Mouse (Mus musculus) MEL (cell line): ENCODE data around the gene Thap3. TPM values are rescaled to one million over a fixed set of nuclear protein-coding genes. Genes with fewer than 3 reads are reported as not detected.

Experiments
- DNase-seq: peaks from one replicate; pipeline ENCODE4 v3.0.0; 2011; ENCODE audit warnings: low read depth, low spot score
- H3K27ac ChIP-seq: 2 replicates; pipeline ENCODE4 v1.5.1; 2012; ENCODE audit warnings: low read depth, mild to moderate bottlenecking, control low read depth, low read length, moderate library complexity; ENCODE audit not compliant: control insufficient read depth
- H3K27me3 ChIP-seq, 2 experiments: fragments of 150-350 bp in 1 of 2; sonication (generic) in 1 of 2; 2 replicates each; pipeline ENCODE4 v1.6.1; 2012; ENCODE audit warnings: low read length in 2 of 2, mild to moderate bottlenecking in 2 of 2, improper control_type of control experiment in 1 of 2, moderate library complexity in 1 of 2; ENCODE audit not compliant: insufficient read depth in 2 of 2, control insufficient read depth in 1 of 2
- H3K36me3 ChIP-seq, 2 experiments: 2 replicates each; pipeline ENCODE4 v1.6.1; 2012 to 2014; ENCODE audit warnings: low read length in 2 of 2, improper control_type of control experiment in 1 of 2, inconsistent platforms in 1 of 2, mild to moderate bottlenecking in 1 of 2; ENCODE audit not compliant: insufficient read depth in 2 of 2, control insufficient read depth in 1 of 2
- H3K4me1 ChIP-seq, 2 experiments: fragments of 150-350 bp in 1 of 2; sonication (generic) in 1 of 2; 2 replicates each; pipeline ENCODE4 v1.6.1; 2012; ENCODE audit warnings: low read length in 2 of 2, improper control_type of control experiment in 1 of 2, mild to moderate bottlenecking in 1 of 2; ENCODE audit not compliant: insufficient read depth in 2 of 2, control insufficient read depth in 1 of 2
- H3K4me3 ChIP-seq, 2 experiments: fragments of 150-350 bp in 1 of 2; sonication (generic) in 1 of 2; 2 replicates each; pipeline ENCODE4 v1.5.1; 2012; ENCODE audit warnings: low read depth in 2 of 2, low read length in 2 of 2, mild to moderate bottlenecking in 2 of 2, moderate library complexity in 2 of 2, control low read depth in 1 of 2, improper control_type of control experiment in 1 of 2; ENCODE audit not compliant: control insufficient read depth in 1 of 2, insufficient read depth in 1 of 2
- H3K79me2 ChIP-seq: 2 replicates; pipeline ENCODE4 v1.6.1; 2012; ENCODE audit warnings: mild to moderate bottlenecking, low read length, moderate library complexity; ENCODE audit not compliant: control insufficient read depth, poor library complexity, insufficient read depth
- H3K9ac ChIP-seq: 2 replicates; pipeline ENCODE4 v1.6.1; 2012; ENCODE audit warnings: low read depth, mild to moderate bottlenecking, control low read depth, low read length, moderate library complexity; ENCODE audit not compliant: control insufficient read depth, poor library complexity, severe bottlenecking
- H3K9me3 ChIP-seq: fragments of 150-350 bp; sonication (generic); replicated peaks from 2 replicates; pipeline ENCODE4 v1.6.1; 2012; ENCODE audit warnings: mild to moderate bottlenecking, low read length, improper control_type of control experiment, moderate library complexity; ENCODE audit not compliant: insufficient read depth
- BHLHE40 ChIP-seq: IDR thresholded peaks from 2 replicates; pipeline ENCODE4 v1.6.1; 2012; ENCODE audit warnings: low read depth, mild to moderate bottlenecking, inconsistent platforms, low read length, improper control_type of control experiment, borderline replicate concordance
- ELF1 ChIP-seq: IDR thresholded peaks from 2 replicates; pipeline ENCODE4 v1.6.1; 2014; ENCODE audit warnings: low read depth, mild to moderate bottlenecking, inconsistent platforms, low read length, improper control_type of control experiment, moderate library complexity
- ETS1 ChIP-seq: IDR thresholded peaks from 2 replicates; pipeline ENCODE4 v1.6.1; 2012; ENCODE audit warnings: low read depth, mild to moderate bottlenecking, inconsistent platforms, low read length, improper control_type of control experiment, moderate library complexity
- KAT2A ChIP-seq: conservative IDR thresholded peaks from 2 replicates; pipeline ENCODE4 v1.6.1; 2012; ENCODE audit warnings: low read depth, low read length, improper control_type of control experiment, inconsistent platforms
- MAFK ChIP-seq: IDR thresholded peaks from 2 replicates; pipeline ENCODE4 v1.6.1; 2011; ENCODE audit warnings: low read depth, mild to moderate bottlenecking, low read length, improper control_type of control experiment, borderline replicate concordance
- MAX ChIP-seq: IDR thresholded peaks from 2 replicates; pipeline ENCODE4 v1.6.1; 2011; ENCODE audit warnings: low read length, improper control_type of control experiment
- MEF2A ChIP-seq: IDR thresholded peaks from 2 replicates; pipeline ENCODE4 v1.6.1; 2014; ENCODE audit warnings: low read depth, mild to moderate bottlenecking, inconsistent platforms, low read length, improper control_type of control experiment; ENCODE audit not compliant: poor library complexity, insufficient replicate concordance, severe bottlenecking; ENCODE audit errors: extremely low read depth
- MYC ChIP-seq: IDR thresholded peaks from 2 replicates; pipeline ENCODE4 v1.6.1; 2011; ENCODE audit warnings: low read depth, mild to moderate bottlenecking, low read length, improper control_type of control experiment, moderate library complexity
- NELFE ChIP-seq: IDR thresholded peaks from 2 replicates; pipeline ENCODE4 v1.6.1; 2011; ENCODE audit warnings: low read depth, low read length, improper control_type of control experiment
- RAD21 ChIP-seq: IDR thresholded peaks from 2 replicates; pipeline ENCODE4 v1.6.1; 2011; ENCODE audit warnings: mild to moderate bottlenecking, low read depth, low read length, improper control_type of control experiment
- RCOR1 ChIP-seq: IDR thresholded peaks from 2 replicates; pipeline ENCODE4 v1.6.1; 2012; ENCODE audit warnings: low read depth, mild to moderate bottlenecking, inconsistent platforms, low read length, improper control_type of control experiment
- TBP ChIP-seq: IDR thresholded peaks from 2 replicates; pipeline ENCODE4 v1.8.0; 2011; ENCODE audit warnings: low read depth, low read length, improper control_type of control experiment
- TCF12 ChIP-seq: IDR thresholded peaks from 2 replicates; pipeline ENCODE4 v1.6.1; 2014; ENCODE audit warnings: low read depth, mild to moderate bottlenecking, inconsistent platforms, low read length, improper control_type of control experiment, moderate library complexity
- USF1 ChIP-seq: IDR thresholded peaks from 2 replicates; pipeline ENCODE4 v1.6.1; 2014; ENCODE audit warnings: low read depth, mild to moderate bottlenecking, inconsistent platforms, low read length, improper control_type of control experiment, moderate library complexity
- ZC3H11A ChIP-seq: IDR thresholded peaks from 2 replicates; pipeline ENCODE4 v1.6.1; 2012; ENCODE audit warnings: low read depth, mild to moderate bottlenecking, inconsistent platforms, low read length, improper control_type of control experiment
- ZKSCAN1 ChIP-seq: IDR thresholded peaks from 2 replicates; pipeline ENCODE4 v1.6.1; 2012; ENCODE audit warnings: low read depth, mild to moderate bottlenecking, inconsistent platforms, low read length, improper control_type of control experiment, moderate library complexity
- ZMIZ1 ChIP-seq: IDR thresholded peaks from 2 replicates; pipeline ENCODE4 v1.6.1; 2012; ENCODE audit warnings: low read depth, mild to moderate bottlenecking, inconsistent platforms, low read length, improper control_type of control experiment, moderate library complexity
- polyA plus RNA-seq, 2 experiments: library from polyadenylated mRNA; stranded (reverse) in 1 of 2; unstranded in 1 of 2; fragments of >175 nt in 1 of 2; fragments of >200 nt in 1 of 2; gene quantifications; 2 replicates each; pipeline versions ENCODE4 v1.2.1 to v1.2.4; 2012; ENCODE audit warnings: low replicate concordance in 2 of 2, low read depth in 1 of 2; ENCODE audit not compliant: insufficient read length in 2 of 2, insufficient read depth in 1 of 2, missing spikeins in 1 of 2
- total RNA-seq: library from RNA; depleted of rRNA; stranded (reverse); fragments of 300-350 nt; gene quantifications from 2 replicates; pipeline ENCODE4 v1.2.3, GENCODE M21; 2012

The Thap3 gene
- total and polyA plus RNA-seq, 3 experiments: 13.7 to 17.2 TPM; not detected in 1

DNA sequence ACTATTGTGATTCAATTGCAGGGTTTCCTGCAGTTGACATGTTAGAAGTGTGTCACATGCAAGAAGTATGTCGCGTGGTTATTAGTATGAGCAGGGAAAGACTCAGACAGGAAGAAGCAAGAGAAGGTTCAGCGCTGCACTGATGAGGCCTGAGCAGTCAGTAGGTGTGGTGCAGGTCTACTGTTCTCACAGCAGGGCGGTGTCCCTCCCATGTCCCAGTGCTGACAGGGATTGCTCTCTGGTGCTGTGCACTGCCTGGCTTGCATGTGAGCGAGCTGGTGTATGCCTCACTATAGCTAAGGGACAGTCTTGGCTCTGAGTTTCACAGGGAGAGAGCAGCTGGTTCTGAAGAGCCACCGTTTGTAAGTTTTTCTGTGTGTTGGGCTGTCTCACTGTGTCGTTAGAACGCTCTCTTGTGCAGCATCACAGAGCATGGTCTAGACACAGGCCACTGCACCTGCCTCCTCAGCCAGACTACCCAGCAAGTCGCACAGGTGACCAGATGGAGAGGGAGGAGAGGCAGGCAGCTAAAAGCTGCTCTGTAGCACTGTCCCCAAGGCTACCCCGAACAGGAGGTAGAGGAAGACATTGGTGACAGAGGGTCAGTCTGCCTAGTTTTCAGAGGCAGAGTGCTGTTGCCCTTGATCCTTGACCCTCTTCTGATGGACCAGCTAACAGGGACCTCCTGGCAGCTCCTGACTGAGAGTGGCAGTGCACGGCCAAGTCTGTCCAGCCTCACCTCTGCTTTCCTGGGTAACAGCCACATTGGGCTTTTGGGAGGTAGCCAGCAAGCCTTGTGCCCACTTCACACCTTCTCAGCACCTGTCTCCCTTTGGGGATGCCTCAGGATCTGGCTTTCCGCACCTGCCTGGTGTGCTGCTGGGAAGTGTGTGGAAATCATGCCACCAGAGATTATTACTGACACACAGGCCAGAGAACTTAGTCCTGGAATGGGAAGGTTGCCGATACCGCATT lies 40.0 kb downstream of the Thap3 start:
- no peak overlapping the region for H3K9ac ChIP-seq
- peaks cover 32% of the 10 kb centered on the region for H3K79me2 ChIP-seq
- no peak overlapping the region for H3K4me3 ChIP-seq
- H3K27me3 ChIP-seq: no peaks in the 10 kb centered on the region
- no peak for TF ChIP-seq MYC
- TF ChIP-seq RAD21: no peak
- no peak for TF ChIP-seq ZMIZ1
- TF ChIP-seq ZC3H11A: no peak
- TF ChIP-seq MAFK: no peak
- TF ChIP-seq, all 39 proteins: peak for 0
- Histone ChIP-seq H3K27ac (no peak overlapping the region), H3K4me1 (no peaks in the 10 kb centered on the region; a peak in 1 of 4 replicates), H3K9me3 (no peaks in the 10 kb centered on the region), H3K36me3 (peaks cover 0 to 25% of the 10 kb centered on the region in 2 experiments; a peak in 2 of 4 replicates)
- DNase-seq: no peak

DNA sequence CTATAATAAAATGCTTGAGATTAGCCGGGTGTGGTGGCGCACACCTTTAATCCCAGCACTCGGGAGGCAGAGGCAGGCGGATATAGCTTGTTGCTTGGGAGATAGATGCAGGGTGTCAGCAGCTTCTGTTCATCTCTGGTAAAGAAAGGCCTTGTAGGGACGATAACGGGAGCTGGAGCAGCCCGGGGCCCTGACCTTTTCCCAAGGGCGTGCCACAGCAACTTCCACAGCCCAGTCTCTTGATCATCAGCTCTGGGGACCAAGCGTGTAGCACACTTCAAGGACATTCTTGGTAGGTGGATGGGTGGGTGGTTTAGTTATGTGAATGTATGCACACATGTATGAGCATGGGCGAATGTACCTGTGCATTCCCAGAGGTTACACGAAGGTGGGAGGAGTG lies 42.6 kb downstream of the Thap3 start:
- no peaks in the 10 kb centered on the region for H3K27me3 ChIP-seq
- no peak overlapping the region for H3K9ac ChIP-seq
- DNase-seq: no peak
- H3K79me2 ChIP-seq: peaks cover 41% of the 10 kb centered on the region
- H3K4me3 ChIP-seq: no peak overlapping the region
- H3K9me3 ChIP-seq: no peaks in the 10 kb centered on the region
- TF ChIP-seq MAX: no peak
- TF ChIP-seq ETS1: no peak
- no peak for TF ChIP-seq ZMIZ1
- no peak for TF ChIP-seq TCF12
- no peak for TF ChIP-seq BHLHE40
- no peak for TF ChIP-seq TBP
- no peak for TF ChIP-seq ELF1
- TF ChIP-seq RAD21: no peak
- TF ChIP-seq KAT2A: no peak
- no peak for TF ChIP-seq NELFE
- no peak for TF ChIP-seq USF1
- TF ChIP-seq MEF2A: no peak
- no peak for TF ChIP-seq ZKSCAN1
- no peak for TF ChIP-seq RCOR1
- no peak overlapping the region for H3K27ac ChIP-seq
- H3K4me1 ChIP-seq: no peaks in the 10 kb centered on the region; a peak in 2 of 4 replicates
- H3K36me3 ChIP-seq: peaks cover 0 to 14% of the 10 kb centered on the region in 2 experiments; a peak in 2 of 4 replicates
